21 mouse cellular contexts compared by ENCODE assay signal in the genomic region with DNA sequence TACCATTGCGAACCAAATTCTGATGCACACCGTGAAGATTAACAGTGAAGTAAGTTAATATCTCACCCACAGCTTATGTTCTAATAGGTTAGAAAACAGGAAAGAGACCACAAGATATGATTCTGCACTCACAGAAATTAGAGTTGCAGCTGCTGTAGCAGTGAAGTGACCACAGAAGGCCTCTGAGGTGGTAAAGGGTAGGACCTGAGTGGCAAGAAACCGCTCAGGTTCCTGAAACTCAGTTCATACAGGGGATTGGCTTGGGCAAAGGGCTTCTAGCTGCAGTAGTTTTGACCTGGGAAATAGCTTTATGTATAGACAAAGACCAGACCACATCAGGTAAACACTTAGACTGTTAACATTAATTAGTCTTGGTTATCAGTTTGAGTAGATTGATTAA. TPM values are rescaled to one million over a fixed set of nuclear protein-coding genes. Genes with fewer than 3 reads are reported as not detected.
A peak's percentile ranks its signal among the peaks of the same experiment; 100 is the strongest.
DNase-seq lines count a peak whose midpoint lies in the region; ATAC-seq and TF ChIP-seq lines count a peak whose summit lies in the region.
"Had no signal": no experiment of that assay in that cellular context is flagged by ENCODE, and none has a peak within 500 bp of the region (broad histone marks: within the 10 kb centered on the region; RNA-seq: fewer than 3 reads in every experiment).

No protein-coding gene starts in this region.

- peak overlapping the region; percentile 33; the same call in 1 of the 2 replicates for H3K27ac ChIP-seq in heart, embryonic 16.5 days (ENCODE audit: low read length)
- H3K27ac ChIP-seq in MEL (ENCODE audit: control insufficient read depth, low read depth, low read length), result peak overlapping the region; percentile 88
- H3K27ac ChIP-seq: embryonic facial prominence, embryonic 12.5 days; forebrain, embryonic 12.5 days; heart, embryonic 15.5 days; hindbrain, embryonic 10.5 days; kidney, embryonic 15.5 days; limb, embryonic 10.5 days; lung, embryonic 15.5 days; midbrain, embryonic 10.5 days had no signal

- peaks cover 17% of the 10 kb centered on the region for H3K36me3 ChIP-seq in heart, embryonic 16.5 days (ENCODE audit: control insufficient read depth, insufficient read depth)
- H3K36me3 ChIP-seq in MEL (ENCODE audit: control insufficient read depth in 1 of 2, insufficient read depth in 2 of 2, low read length in 2 of 2), result peaks cover 0 to 36% of the 10 kb centered on the region in 2 experiments; a peak in 2 of 4 replicates
- H3K36me3 ChIP-seq: hindbrain, embryonic 10.5 days had no signal

- H3K9ac ChIP-seq in heart, embryonic 16.5 days (ENCODE audit: low read length), result no peak overlapping the region
- H3K9ac ChIP-seq in MEL (ENCODE audit: control insufficient read depth, low read depth, low read length, poor library complexity, severe bottlenecking), result no peak overlapping the region
- H3K9ac ChIP-seq: embryonic facial prominence, embryonic 12.5 days; forebrain, embryonic 12.5 days; heart, embryonic 15.5 days; kidney, embryonic 15.5 days; lung, embryonic 15.5 days had no signal

- H3K27me3 ChIP-seq in heart, embryonic 16.5 days (ENCODE audit: control insufficient read depth, insufficient read depth, low read length), result no peaks in the 10 kb centered on the region
- no peaks in the 10 kb centered on the region for H3K27me3 ChIP-seq in MEL (ENCODE audit: control insufficient read depth in 1 of 2, insufficient read depth in 2 of 2, low read length in 2 of 2)
- H3K27me3 ChIP-seq: embryonic facial prominence, embryonic 12.5 days; forebrain, embryonic 12.5 days; heart, embryonic 15.5 days; kidney, embryonic 15.5 days; lung, embryonic 15.5 days had no signal

- TF ChIP-seq POLR2A in MEL (IDR thresholded peaks at IDR 0.05; ENCODE audit: control insufficient read depth in 1 of 2, insufficient read depth in 1 of 2, low read depth in 1 of 2, low read length in 2 of 2, poor library complexity in 1 of 2), result no peak

- H3K4me1 ChIP-seq in heart, embryonic 16.5 days (ENCODE audit: control insufficient read depth, insufficient read depth, low read length), result no peaks in the 10 kb centered on the region
- peaks cover 3 to 9% of the 10 kb centered on the region in 2 experiments for H3K4me1 ChIP-seq in MEL (ENCODE audit: control insufficient read depth in 1 of 2, insufficient read depth in 2 of 2, low read length in 2 of 2)
- H3K4me1 ChIP-seq: embryonic facial prominence, embryonic 12.5 days; forebrain, embryonic 12.5 days; heart, embryonic 15.5 days; hindbrain, embryonic 10.5 days; kidney, embryonic 15.5 days; limb, embryonic 10.5 days; midbrain, embryonic 10.5 days had no signal

- H3K4me2 ChIP-seq in heart, embryonic 16.5 days (ENCODE audit: low read depth, low read length), result no peak overlapping the region
- H3K4me2 ChIP-seq: embryonic facial prominence, embryonic 12.5 days; forebrain, embryonic 12.5 days; heart, embryonic 15.5 days; kidney, embryonic 15.5 days; lung, embryonic 15.5 days had no signal

- DNase-seq in heart, postnatal 36 days, result no peak
- DNase-seq in MEL (ENCODE audit: low read depth, low spot score), result no peak
- DNase-seq in natural killer cell, adult 2 months (ENCODE audit: low spot score in 2 of 2), result peak; percentile 3 to 19
- no peak for DNase-seq in cerebellum, postnatal 25 days
- no peak for DNase-seq in kidney, postnatal 25 days
- no peak for DNase-seq in kidney, postnatal 14 days
- DNase-seq: cerebellum, adult 11-12 months; cerebellum, postnatal 10 days had no signal

- H3K79me2 ChIP-seq in MEL (ENCODE audit: control insufficient read depth, insufficient read depth, low read length, poor library complexity), result peaks cover 2% of the 10 kb centered on the region; the same call in 1 of the 2 replicates

- no peak for TF ChIP-seq EP300 in MEL (IDR thresholded peaks at IDR 0.05; ENCODE audit: low read depth in 1 of 2, low read length in 2 of 2)

- no peak for TF ChIP-seq CTCF in MEL (IDR thresholded peaks at IDR 0.05 in 2 of 3, conservative IDR thresholded peaks at IDR 0.05 in 1 of 3; ENCODE audit: control insufficient read depth in 1 of 3, insufficient read depth in 1 of 3, low read depth in 2 of 3, low read length in 3 of 3, poor library complexity in 1 of 3, severe bottlenecking in 1 of 3)

- ATAC-seq in heart, embryonic 16.5 days (replicated peaks; ENCODE audit: extremely low read depth, insufficient read depth, low FRiP score), result no peak
- peak; percentile 10 for ATAC-seq in inflammation-experienced regulatory T-cells, adult 6 months
- ATAC-seq: hindbrain, embryonic 16.5 days; intestine, postnatal 0 days had no signal

- 85% methylated on average over 3 of the region's 3 CpGs for WGBS in heart, embryonic 16.5 days

- TF ChIP-seq RAD21 in MEL (IDR thresholded peaks at IDR 0.05; ENCODE audit: low read depth, low read length), result no peak

- H3K9me3 ChIP-seq in heart, embryonic 16.5 days (replicated peaks; ENCODE audit: control insufficient read depth, low read length), result no peaks in the 10 kb centered on the region
- H3K9me3 ChIP-seq in MEL (replicated peaks; ENCODE audit: insufficient read depth, low read length), result no peaks in the 10 kb centered on the region
- H3K9me3 ChIP-seq: embryonic facial prominence, embryonic 12.5 days; forebrain, embryonic 12.5 days; heart, embryonic 15.5 days; hindbrain, embryonic 10.5 days; kidney, embryonic 15.5 days; limb, embryonic 10.5 days; lung, embryonic 15.5 days; midbrain, embryonic 10.5 days had no signal

- intact Hi-C loops in heart, postnatal 36 days (cut with DNase I), result no loop called here

- no peak overlapping the region for H3K4me3 ChIP-seq in heart, embryonic 16.5 days (ENCODE audit: low read length)
- H3K4me3 ChIP-seq in MEL (ENCODE audit: control insufficient read depth in 1 of 2, insufficient read depth in 1 of 2, low read depth in 2 of 2, low read length in 2 of 2), result no peak overlapping the region
- H3K4me3 ChIP-seq: embryonic facial prominence, embryonic 12.5 days; erythroblast, embryonic 14.5 days; forebrain, embryonic 12.5 days; heart, embryonic 15.5 days; hindbrain, embryonic 10.5 days; kidney, embryonic 15.5 days; limb, embryonic 10.5 days; lung, embryonic 15.5 days; midbrain, embryonic 10.5 days had no signal

TF ChIP-seq in MEL, 35 proteins besides CTCF, POLR2A, EP300 and RAD21:
- TF ChIP-seq MAZ (IDR thresholded peaks at IDR 0.05; ENCODE audit: low read depth, low read length) (no peak), RCOR1 (IDR thresholded peaks at IDR 0.05; ENCODE audit: low read depth, low read length) (no peak), NELFE (IDR thresholded peaks at IDR 0.05; ENCODE audit: low read depth, low read length) (no peak), TBP (IDR thresholded peaks at IDR 0.05; ENCODE audit: low read depth, low read length) (no peak), MYB (IDR thresholded peaks at IDR 0.05; ENCODE audit: low read depth, low read length) (no peak), POLR2AphosphoS2 (IDR thresholded peaks at IDR 0.05; ENCODE audit: low read length) (no peak), POLR2AphosphoS5 (IDR thresholded peaks at IDR 0.05; ENCODE audit: borderline replicate concordance, low read depth, low read length) (no peak), ZKSCAN1 (IDR thresholded peaks at IDR 0.05; ENCODE audit: low read depth, low read length) (no peak), ZNF384 (IDR thresholded peaks at IDR 0.05; ENCODE audit: low read depth, low read length) (no peak), BHLHE40 (IDR thresholded peaks at IDR 0.05; ENCODE audit: borderline replicate concordance, low read depth, low read length) (no peak), ZMIZ1 (IDR thresholded peaks at IDR 0.05; ENCODE audit: low read depth, low read length) (no peak), MAX (IDR thresholded peaks at IDR 0.05; ENCODE audit: low read length) (no peak), JUND (IDR thresholded peaks at IDR 0.05; ENCODE audit: low read depth, low read length) (no peak), GATA1 (IDR thresholded peaks at IDR 0.05; ENCODE audit: low read depth, low read length) (no peak; the same call in 1 of the 2 replicates), TCF12 (IDR thresholded peaks at IDR 0.05; ENCODE audit: low read depth, low read length) (no peak), MYC (IDR thresholded peaks at IDR 0.05; ENCODE audit: low read depth, low read length) (no peak)

RNA-seq across cellular contexts. Expression of gene Oxsm, which starts 6.1 kb away (rescaled TPM):
- polyA plus RNA-seq in heart, embryonic 16.5 days (2015; fragmentation: Nextera tagmentation; extraction: Ambion mirVana), result 4.0 and 4.7 TPM in 2 replicates
- total RNA-seq in heart, postnatal 36 days (2021), result 10 to 100 TPM; 22.0 to 22.9 TPM
- total RNA-seq in MEL (2012; rRNA removed), result 5.4 and 6.4 TPM in 2 replicates
- 1 to 10 TPM in 1 of 2 experiments, not detected in 1; 8.9 TPM for polyA plus RNA-seq in MEL (2012; ENCODE audit: insufficient read depth in 1 of 2, insufficient read length in 2 of 2, low read depth in 1 of 2, low replicate concordance in 2 of 2, missing spikeins in 1 of 2)
- polyA plus RNA-seq in inflammation-experienced regulatory T-cells, adult 6 months (2017; shearing (Covaris generic)), result 1 to 10 TPM; 4.4 to 6.8 (median 5.6) TPM

RNA-seq across cellular contexts. Expression of gene Ngly1, which starts 6.7 kb away (rescaled TPM):
- 30.2 and 32.7 TPM in 2 replicates for polyA plus RNA-seq in heart, embryonic 16.5 days (2015; fragmentation: Nextera tagmentation; extraction: Ambion mirVana)
- total RNA-seq in heart, postnatal 36 days (2021), result 10 to 100 TPM; 36.7 to 37.1 TPM
- total RNA-seq in MEL (2012; rRNA removed), result 17.9 and 26.7 TPM in 2 replicates
- 10 to 100 TPM in 1 of 2 experiments, not detected in 1; 28.7 TPM for polyA plus RNA-seq in MEL (2012; ENCODE audit: insufficient read depth in 1 of 2, insufficient read length in 2 of 2, low read depth in 1 of 2, low replicate concordance in 2 of 2, missing spikeins in 1 of 2)
- 100 to 1,000 TPM in 1 of 3 experiments, 10 to 100 TPM in 2; 78.7 to 102 (median 93.2) TPM for polyA plus RNA-seq in inflammation-experienced regulatory T-cells, adult 6 months (2017; shearing (Covaris generic))

Comparison
In these comparisons a context has a peak if more than half of its experiments do, and no peak if none do; other contexts are left out.
1. DNase-seq: peak in natural killer cell, adult 2 months (2 of 2); none in heart, postnatal 36 days (0 of 2), MEL (single experiment), cerebellum, postnatal 25 days (0 of 2), kidney, postnatal 25 days (0 of 2) and kidney, postnatal 14 days (single experiment).